Mouse (Mus musculus): ENCODE measurements at regions not wholly inside any gene's neighbourhood (a gene's known extent, or its start where the extent isn't known, plus 50 kb on each side); places are given as distances from the start of the nearest gene placed in this dataset.

DNA sequence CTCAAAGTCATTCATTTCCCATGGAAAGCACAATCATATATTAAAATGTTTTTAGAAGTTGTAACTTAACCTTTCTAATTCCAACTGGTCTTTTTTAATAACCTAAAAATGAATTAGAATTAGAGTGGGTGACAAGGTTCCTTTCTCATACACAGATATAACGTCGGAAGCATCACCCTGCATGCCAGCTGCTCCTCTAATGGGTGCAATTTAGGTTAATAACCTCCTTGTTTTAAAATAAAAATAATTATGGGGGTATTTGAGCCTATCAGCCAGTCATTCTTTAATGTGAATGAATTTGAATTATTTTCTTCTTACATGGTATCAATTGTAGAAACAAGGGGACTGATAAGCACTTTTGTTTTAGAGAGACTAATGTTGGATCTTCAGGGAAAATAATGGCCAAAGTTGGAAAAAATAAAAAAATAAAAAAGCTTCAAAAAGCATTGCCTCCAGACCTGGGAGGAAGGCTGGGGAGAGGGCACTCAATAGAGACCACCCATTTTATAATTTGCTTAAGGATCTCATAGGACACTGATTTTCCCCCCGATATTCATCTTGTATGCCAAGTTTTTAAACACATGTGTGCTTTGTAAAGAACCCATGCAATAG, 960.9 kb downstream of the Robo2 start:
- WGBS: 82% methylated on average over 3 of the region's 3 CpGs
- no peak overlapping the region for H3K27ac ChIP-seq
- no peak overlapping the region for H3K4me2 ChIP-seq (ENCODE audit: low read depth, low read length)
- H3K4me1 ChIP-seq (ENCODE audit: insufficient read depth, low read length): no peaks in the 10 kb centered on the region
- H3K9me3 ChIP-seq (ENCODE audit: low read length): no peaks in the 10 kb centered on the region
- no peaks in the 10 kb centered on the region for H3K36me3 ChIP-seq (ENCODE audit: insufficient read depth, low read length)
- no peak for ATAC-seq
- TF ChIP-seq CTCF (IDR thresholded peaks at IDR 0.05; ENCODE audit: low read depth): no peak
- no peaks in the 10 kb centered on the region for H3K27me3 ChIP-seq (ENCODE audit: insufficient read depth, low read length)
- no peak overlapping the region for H3K4me3 ChIP-seq (ENCODE audit: low read length)
- no peak overlapping the region for H3K9ac ChIP-seq (replicated peaks; ENCODE audit: low read length)
- DNase-seq (ENCODE audit: low spot score): no peak

DNA sequence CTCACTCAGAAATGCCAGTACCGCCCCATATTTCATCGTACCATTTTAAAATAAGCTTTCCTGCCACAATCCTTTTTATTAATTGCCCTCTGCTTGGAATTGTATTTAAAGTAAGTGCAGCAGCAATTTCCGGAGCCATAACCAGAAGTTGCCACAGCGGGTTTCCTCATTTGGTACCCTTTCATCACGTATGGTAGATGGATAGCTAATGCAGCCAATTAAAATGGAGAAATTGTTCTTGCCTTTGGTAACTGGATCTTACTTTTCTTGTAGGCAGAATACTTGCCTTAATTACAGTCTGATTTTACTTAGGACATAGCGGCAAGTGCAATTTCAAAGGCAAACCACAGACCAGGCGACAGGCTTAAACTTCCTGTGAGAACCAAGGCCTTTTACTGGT, 961.8 kb downstream of the Robo2 start:
- WGBS: 92% methylated on average over 7 of the region's 7 CpGs
- DNase-seq (ENCODE audit: low spot score) (no peak), ATAC-seq (no peak)
- no peak for TF ChIP-seq CTCF (IDR thresholded peaks at IDR 0.05; ENCODE audit: low read depth)
- Histone ChIP-seq H3K9me3 (ENCODE audit: low read length) (no peaks in the 10 kb centered on the region), H3K9ac (replicated peaks; ENCODE audit: low read length) (no peak overlapping the region), H3K4me1 (ENCODE audit: insufficient read depth, low read length) (no peaks in the 10 kb centered on the region), H3K27ac (no peak overlapping the region), H3K36me3 (ENCODE audit: insufficient read depth, low read length) (no peaks in the 10 kb centered on the region), H3K4me2 (ENCODE audit: low read depth, low read length) (no peak overlapping the region), H3K27me3 (ENCODE audit: insufficient read depth, low read length) (no peaks in the 10 kb centered on the region), H3K4me3 (ENCODE audit: low read length) (no peak overlapping the region)

DNA sequence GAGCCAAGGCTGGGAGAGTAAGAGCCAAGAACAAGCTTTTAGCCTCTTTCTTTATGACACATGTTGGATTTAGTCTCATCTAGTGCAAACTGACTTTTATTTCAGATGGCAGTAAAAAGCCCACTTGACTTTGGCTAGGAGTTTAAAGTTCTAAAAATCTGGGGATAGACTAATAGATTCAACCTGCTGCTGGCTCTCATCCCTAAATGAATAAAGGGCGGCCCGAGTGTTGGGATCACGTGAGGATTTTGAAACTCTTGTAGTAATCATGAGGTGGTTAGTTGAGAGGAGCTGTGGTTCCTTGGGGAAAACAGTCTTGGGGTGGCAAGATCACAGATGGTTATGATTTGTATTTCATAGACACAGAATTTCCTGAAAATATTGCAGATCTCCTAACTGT, 975.9 kb downstream of the Robo2 start:
- Histone ChIP-seq H3K9me3 (ENCODE audit: low read length) (no peaks in the 10 kb centered on the region), H3K36me3 (ENCODE audit: insufficient read depth, low read length) (no peaks in the 10 kb centered on the region), H3K4me1 (ENCODE audit: insufficient read depth, low read length) (no peaks in the 10 kb centered on the region), H3K4me2 (ENCODE audit: low read depth, low read length) (no peak overlapping the region), H3K27ac (no peak overlapping the region), H3K4me3 (ENCODE audit: low read length) (no peak overlapping the region), H3K27me3 (ENCODE audit: insufficient read depth, low read length) (no peaks in the 10 kb centered on the region), H3K9ac (replicated peaks; ENCODE audit: low read length) (no peak overlapping the region)
- DNase-seq (ENCODE audit: low spot score) (no peak), ATAC-seq (no peak)
- WGBS: 79% methylated on average over 3 of the region's 3 CpGs
- no peak for TF ChIP-seq CTCF (IDR thresholded peaks at IDR 0.05; ENCODE audit: low read depth)

DNA sequence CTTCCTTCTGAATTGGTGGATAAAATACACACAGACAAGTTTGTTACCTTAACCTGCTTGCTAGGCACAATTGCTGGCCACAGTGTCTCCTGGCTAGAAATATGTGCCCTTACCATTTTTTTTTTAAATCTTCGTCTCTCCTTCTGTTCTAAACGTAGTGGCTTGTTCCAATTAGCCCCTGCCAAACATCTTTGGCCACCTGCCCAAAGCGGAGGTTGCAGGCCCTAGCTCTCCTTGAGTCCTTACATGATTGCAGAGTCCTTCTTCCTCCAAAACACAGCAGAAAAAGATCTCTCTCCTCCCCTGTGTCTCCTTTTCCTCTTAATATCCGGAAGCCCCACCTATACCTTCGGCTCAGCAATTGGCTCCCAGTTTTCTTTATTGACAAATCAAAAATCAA, 986.8 kb downstream of the Robo2 start:
- Histone ChIP-seq H3K4me3 (ENCODE audit: low read length) (no peak overlapping the region), H3K27ac (no peak overlapping the region), H3K9ac (replicated peaks; ENCODE audit: low read length) (no peak overlapping the region), H3K9me3 (ENCODE audit: low read length) (no peaks in the 10 kb centered on the region), H3K36me3 (ENCODE audit: insufficient read depth, low read length) (no peaks in the 10 kb centered on the region), H3K4me1 (ENCODE audit: insufficient read depth, low read length) (no peaks in the 10 kb centered on the region), H3K4me2 (ENCODE audit: low read depth, low read length) (no peak overlapping the region), H3K27me3 (ENCODE audit: insufficient read depth, low read length) (no peaks in the 10 kb centered on the region)
- ATAC-seq (no peak), DNase-seq (ENCODE audit: low spot score) (no peak)
- no peak for TF ChIP-seq CTCF (IDR thresholded peaks at IDR 0.05; ENCODE audit: low read depth)
- 65% methylated on average over 5 of the region's 5 CpGs for WGBS

DNA sequence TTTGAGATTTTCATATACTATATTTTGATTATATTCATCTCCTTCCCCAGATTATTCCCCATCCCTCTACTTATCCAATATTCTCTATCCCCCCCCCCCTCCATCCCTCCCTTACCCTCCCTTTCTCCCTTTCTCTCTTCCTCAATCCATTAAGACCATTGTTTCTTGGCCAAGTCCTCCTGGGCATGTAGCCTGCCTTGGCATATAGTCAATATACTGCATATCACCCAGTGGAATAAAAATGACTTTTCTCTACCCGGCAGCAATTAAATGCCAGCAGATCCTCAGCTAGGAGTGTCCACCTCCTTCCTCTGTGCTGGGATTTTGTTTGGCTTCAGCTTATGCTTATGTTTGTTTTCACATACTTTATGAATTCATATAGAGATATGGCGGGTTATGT, 987.3 kb downstream of the Robo2 start:
- Histone ChIP-seq H3K9ac (replicated peaks; ENCODE audit: low read length) (no peak overlapping the region), H3K4me2 (ENCODE audit: low read depth, low read length) (no peak overlapping the region), H3K4me1 (ENCODE audit: insufficient read depth, low read length) (no peaks in the 10 kb centered on the region), H3K36me3 (ENCODE audit: insufficient read depth, low read length) (no peaks in the 10 kb centered on the region), H3K27me3 (ENCODE audit: insufficient read depth, low read length) (no peaks in the 10 kb centered on the region), H3K9me3 (ENCODE audit: low read length) (no peaks in the 10 kb centered on the region), H3K27ac (no peak overlapping the region), H3K4me3 (ENCODE audit: low read length) (no peak overlapping the region)
- no peak for ATAC-seq
- TF ChIP-seq CTCF (IDR thresholded peaks at IDR 0.05; ENCODE audit: low read depth): no peak
- WGBS: 71% methylated on average over 2 of the region's 2 CpGs
- no peak for DNase-seq (ENCODE audit: low spot score)

DNA sequence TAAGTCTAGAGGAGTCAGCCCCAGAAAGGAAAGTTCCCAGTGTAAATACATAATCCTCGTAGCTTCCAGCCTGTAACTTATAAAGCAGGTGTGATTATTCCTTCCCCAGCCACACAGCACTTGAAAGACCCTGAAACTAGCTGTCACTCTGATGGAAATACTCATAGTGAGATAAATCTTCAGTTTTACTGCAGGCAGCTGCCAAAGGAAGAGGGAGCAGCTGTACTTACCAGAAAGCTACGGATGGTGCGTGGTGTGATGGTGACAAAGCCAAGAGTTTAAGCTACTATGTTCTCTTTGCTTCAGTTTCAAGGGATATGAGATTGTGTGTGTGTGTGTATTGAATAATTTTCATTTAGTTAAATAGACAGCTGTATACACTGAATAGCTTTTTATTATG, 1007.1 kb downstream of the Robo2 start:
- H3K9ac ChIP-seq (replicated peaks; ENCODE audit: low read length): no peak overlapping the region
- no peak for DNase-seq (ENCODE audit: low spot score)
- H3K9me3 ChIP-seq (ENCODE audit: low read length): no peaks in the 10 kb centered on the region
- WGBS: 73% methylated on average over 3 of the region's 3 CpGs
- no peaks in the 10 kb centered on the region for H3K27me3 ChIP-seq (ENCODE audit: insufficient read depth, low read length)
- no peak for TF ChIP-seq CTCF (IDR thresholded peaks at IDR 0.05; ENCODE audit: low read depth)
- ATAC-seq: no peak
- no peak overlapping the region for H3K4me2 ChIP-seq (ENCODE audit: low read depth, low read length)
- no peak overlapping the region for H3K27ac ChIP-seq
- H3K4me1 ChIP-seq (ENCODE audit: insufficient read depth, low read length): no peaks in the 10 kb centered on the region
- H3K36me3 ChIP-seq (ENCODE audit: insufficient read depth, low read length): no peaks in the 10 kb centered on the region
- H3K4me3 ChIP-seq (ENCODE audit: low read length): no peak overlapping the region

DNA sequence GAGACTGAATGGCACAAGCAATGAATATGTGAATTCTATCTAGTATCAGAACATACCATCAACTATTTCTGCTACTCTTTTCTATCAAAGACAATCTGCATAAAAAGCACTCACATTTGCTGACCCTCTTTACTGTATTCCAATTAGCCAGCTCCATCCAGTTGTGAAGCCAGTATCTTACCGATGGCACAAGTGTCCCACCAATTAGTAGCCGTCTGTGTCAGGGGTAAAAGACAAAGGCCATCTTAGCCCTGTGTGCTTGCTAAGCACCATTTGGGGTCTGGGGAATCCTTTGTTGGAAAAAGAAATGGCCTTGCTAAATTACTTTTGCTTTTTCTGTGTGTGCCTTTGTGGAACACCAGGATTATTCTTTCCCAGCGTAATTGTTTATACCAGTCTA, 1007.5 kb downstream of the Robo2 start:
- WGBS: 77% methylated on average over 3 of the region's 3 CpGs
- H3K9ac ChIP-seq (replicated peaks; ENCODE audit: low read length): no peak overlapping the region
- H3K4me3 ChIP-seq (ENCODE audit: low read length): no peak overlapping the region
- H3K9me3 ChIP-seq (ENCODE audit: low read length): no peaks in the 10 kb centered on the region
- H3K4me2 ChIP-seq (ENCODE audit: low read depth, low read length): no peak overlapping the region
- TF ChIP-seq CTCF (IDR thresholded peaks at IDR 0.05; ENCODE audit: low read depth): no peak
- ATAC-seq (no peak), DNase-seq (ENCODE audit: low spot score) (no peak)
- no peaks in the 10 kb centered on the region for H3K27me3 ChIP-seq (ENCODE audit: insufficient read depth, low read length)
- no peak overlapping the region for H3K27ac ChIP-seq
- H3K4me1 ChIP-seq (ENCODE audit: insufficient read depth, low read length): no peaks in the 10 kb centered on the region
- no peaks in the 10 kb centered on the region for H3K36me3 ChIP-seq (ENCODE audit: insufficient read depth, low read length)
